Mouse (Mus musculus): ENCODE data around the gene Ift22.

Ift22 gene

GRCm38 (mm10) chr5:136950521-136950920, 42.6 kb downstream of the Ift22 start:
- Histone ChIP-seq H3K36me3 (ENCODE audit: insufficient read depth, low read length) (peaks cover 36% of the 10 kb centered on the region), H3K4me3 (replicated peaks; ENCODE audit: low read length) (peak overlapping the region; percentile 93), H3K27me3 (ENCODE audit: insufficient read depth, low read length) (no peaks in the 10 kb centered on the region), H3K4me1 (replicated peaks; ENCODE audit: low read depth, low read length) (peaks cover 61% of the 10 kb centered on the region), H3K9me3 (ENCODE audit: low read length) (peaks cover 31% of the 10 kb centered on the region)
- TF ChIP-seq POU5F1 (IDR thresholded peaks at IDR 0.05; ENCODE audit: borderline replicate concordance, low read length) (no peak), NANOG (IDR thresholded peaks at IDR 0.05; ENCODE audit: borderline replicate concordance, low read length) (no peak), CTCF (conservative IDR thresholded peaks at IDR 0.05; ENCODE audit: low read length) (no peak)

GRCm38 (mm10) chr5:136952153-136952552, 44.2 kb downstream of the Ift22 start:
- H3K4me1 ChIP-seq (replicated peaks; ENCODE audit: low read depth, low read length): peaks cover 64% of the 10 kb centered on the region
- peaks cover 37% of the 10 kb centered on the region for H3K36me3 ChIP-seq (ENCODE audit: insufficient read depth, low read length)
- TF ChIP-seq CTCF (conservative IDR thresholded peaks at IDR 0.05; ENCODE audit: low read length) (no peak), NANOG (IDR thresholded peaks at IDR 0.05; ENCODE audit: borderline replicate concordance, low read length) (no peak), POU5F1 (IDR thresholded peaks at IDR 0.05; ENCODE audit: borderline replicate concordance, low read length) (no peak)
- H3K27me3 ChIP-seq (ENCODE audit: insufficient read depth, low read length): no peaks in the 10 kb centered on the region
- H3K4me3 ChIP-seq (replicated peaks; ENCODE audit: low read length): peak overlapping the region; percentile 93
- peaks cover 25% of the 10 kb centered on the region for H3K9me3 ChIP-seq (ENCODE audit: low read length)

- H3K4me3 ChIP-seq (replicated peaks; ENCODE audit: low read length): peak within 1 kb of the TSS; percentile 93
- H3K9me3 ChIP-seq (ENCODE audit: low read length): peaks cover 17% of the 10 kb centered on the region
- peaks cover 41% of the 10 kb centered on the region for H3K36me3 ChIP-seq (ENCODE audit: insufficient read depth, low read length)
- TF ChIP-seq CTCF (conservative IDR thresholded peaks at IDR 0.05; ENCODE audit: low read length): no peak
- no peak for TF ChIP-seq POU5F1 (IDR thresholded peaks at IDR 0.05; ENCODE audit: borderline replicate concordance, low read length)
- H3K27me3 ChIP-seq (ENCODE audit: insufficient read depth, low read length): no peaks in the 10 kb centered on the region
- H3K4me1 ChIP-seq (replicated peaks; ENCODE audit: low read depth, low read length): peaks cover 68% of the 10 kb centered on the region
These were observed 45.1 kb downstream of the Ift22 start, which contains the start of gene Fis1 for GRCm38 (mm10) chr5:136953015-136953414. Gene Fis1, plus strand, starts transcription at chr5:136953275.

- TF ChIP-seq POU5F1 (IDR thresholded peaks at IDR 0.05; ENCODE audit: borderline replicate concordance, low read length): no peak
- no peak for TF ChIP-seq CTCF (conservative IDR thresholded peaks at IDR 0.05; ENCODE audit: low read length)
- TF ChIP-seq NANOG (IDR thresholded peaks at IDR 0.05; ENCODE audit: borderline replicate concordance, low read length): no peak
- H3K9me3 ChIP-seq (ENCODE audit: low read length): peaks cover 12% of the 10 kb centered on the region
- peaks cover 71% of the 10 kb centered on the region for H3K4me1 ChIP-seq (replicated peaks; ENCODE audit: low read depth, low read length)
These were observed 45.5 kb downstream of the Ift22 start for GRCm38 (mm10) chr5:136953440-136953951.

DNA sequence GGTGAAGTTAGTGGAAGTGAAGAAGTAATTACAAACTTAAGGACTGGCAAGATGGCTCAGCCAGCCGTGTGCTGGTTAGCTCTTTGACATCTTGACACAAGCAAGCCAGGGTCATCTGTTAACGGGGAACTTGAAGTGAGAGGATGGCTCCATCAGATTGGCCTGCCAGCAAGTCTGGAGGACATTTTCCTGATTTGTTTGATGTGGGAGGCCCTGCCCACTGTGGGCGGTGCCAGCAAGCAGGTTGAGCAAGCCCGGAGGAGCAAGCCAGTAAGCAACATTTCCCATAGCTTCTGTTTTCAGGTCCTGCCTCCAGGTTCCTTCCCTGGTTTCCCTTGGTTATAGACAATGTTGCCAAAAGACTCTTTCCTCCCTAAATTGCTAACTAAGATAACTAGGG, 47.7 kb downstream of the Ift22 start:
- no peaks in the 10 kb centered on the region for H3K9me3 ChIP-seq (ENCODE audit: low read length)
- TF ChIP-seq CTCF (conservative IDR thresholded peaks at IDR 0.05; ENCODE audit: low read length): no peak
- TF ChIP-seq NANOG (IDR thresholded peaks at IDR 0.05; ENCODE audit: borderline replicate concordance, low read length): no peak
- TF ChIP-seq POU5F1 (IDR thresholded peaks at IDR 0.05; ENCODE audit: borderline replicate concordance, low read length): no peak
- H3K4me3 ChIP-seq (replicated peaks; ENCODE audit: low read length): 0 out of 2 replicates have a peak overlapping the region, but pooled peaks have one; percentile 17
- H3K4me1 ChIP-seq (replicated peaks; ENCODE audit: low read depth, low read length): peaks cover 80% of the 10 kb centered on the region
- H3K36me3 ChIP-seq (ENCODE audit: insufficient read depth, low read length): peaks cover 52% of the 10 kb centered on the region
- H3K27me3 ChIP-seq (ENCODE audit: insufficient read depth, low read length): no peaks in the 10 kb centered on the region

More at GRCm38 (mm10) chr5:136953440-136953951, 45.5 kb downstream of the Ift22 start:
- Histone ChIP-seq H3K4me3 (replicated peaks; ENCODE audit: low read length) (peak overlapping the region; percentile 93), H3K27me3 (ENCODE audit: insufficient read depth, low read length) (no peaks in the 10 kb centered on the region), H3K36me3 (ENCODE audit: insufficient read depth, low read length) (peaks cover 39% of the 10 kb centered on the region)

DNA sequence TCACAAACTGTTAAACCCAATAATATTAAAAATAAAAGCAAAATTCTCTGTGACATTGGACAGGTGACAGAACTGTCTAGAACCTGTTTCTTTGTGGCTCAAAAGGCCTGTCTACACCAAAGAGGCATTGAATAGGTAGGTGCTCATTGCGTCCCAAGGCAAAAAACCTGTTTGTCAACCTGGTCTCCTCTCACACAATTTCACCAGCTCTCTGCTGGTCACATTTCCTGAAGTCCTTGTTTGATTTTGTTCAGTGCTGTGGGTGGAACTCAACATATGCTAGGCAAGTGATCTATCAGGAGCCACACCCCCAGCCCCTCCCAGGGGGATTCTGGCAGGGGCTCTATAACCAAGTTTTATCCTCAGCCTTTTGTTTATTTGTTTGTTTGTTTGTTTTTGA, 49.3 kb downstream of the Ift22 start:
- no peaks in the 10 kb centered on the region for H3K27me3 ChIP-seq (ENCODE audit: insufficient read depth, low read length)
- no peaks in the 10 kb centered on the region for H3K9me3 ChIP-seq (ENCODE audit: low read length)
- peaks cover 77% of the 10 kb centered on the region for H3K4me1 ChIP-seq (replicated peaks; ENCODE audit: low read depth, low read length)
- no peak overlapping the region for H3K4me3 ChIP-seq (replicated peaks; ENCODE audit: low read length)
- no peak for TF ChIP-seq NANOG (IDR thresholded peaks at IDR 0.05; ENCODE audit: borderline replicate concordance, low read length)
- no peak for TF ChIP-seq CTCF (conservative IDR thresholded peaks at IDR 0.05; ENCODE audit: low read length)
- TF ChIP-seq POU5F1 (IDR thresholded peaks at IDR 0.05; ENCODE audit: borderline replicate concordance, low read length): no peak
- peaks cover 55% of the 10 kb centered on the region for H3K36me3 ChIP-seq (ENCODE audit: insufficient read depth, low read length)

- TF ChIP-seq NANOG (IDR thresholded peaks at IDR 0.05; ENCODE audit: borderline replicate concordance, low read length) (no peak), CTCF (conservative IDR thresholded peaks at IDR 0.05; ENCODE audit: low read length) (no peak), POU5F1 (IDR thresholded peaks at IDR 0.05; ENCODE audit: borderline replicate concordance, low read length) (no peak)
- Histone ChIP-seq H3K4me1 (replicated peaks; ENCODE audit: low read depth, low read length) (peaks cover 92% of the 10 kb centered on the region), H3K36me3 (ENCODE audit: insufficient read depth, low read length) (peaks cover 68% of the 10 kb centered on the region), H3K27me3 (ENCODE audit: insufficient read depth, low read length) (no peaks in the 10 kb centered on the region), H3K4me3 (replicated peaks; ENCODE audit: low read length) (peak overlapping the region; percentile 2; the same call in 1 of the 2 replicates), H3K9me3 (ENCODE audit: low read length) (no peaks in the 10 kb centered on the region)
These were observed 51.1 kb downstream of the Ift22 start for GRCm38 (mm10) chr5:136958991-136959605.

- Histone ChIP-seq H3K36me3 (ENCODE audit: insufficient read depth, low read length) (peaks cover 72% of the 10 kb centered on the region), H3K27me3 (ENCODE audit: insufficient read depth, low read length) (no peaks in the 10 kb centered on the region), H3K4me1 (replicated peaks; ENCODE audit: low read depth, low read length) (peaks cover 92% of the 10 kb centered on the region), H3K4me3 (replicated peaks; ENCODE audit: low read length) (no peak overlapping the region), H3K9me3 (ENCODE audit: low read length) (no peaks in the 10 kb centered on the region)
- TF ChIP-seq NANOG (IDR thresholded peaks at IDR 0.05; ENCODE audit: borderline replicate concordance, low read length) (no peak), POU5F1 (IDR thresholded peaks at IDR 0.05; ENCODE audit: borderline replicate concordance, low read length) (no peak), CTCF (conservative IDR thresholded peaks at IDR 0.05; ENCODE audit: low read length) (no peak)
These were observed 52.1 kb downstream of the Ift22 start for GRCm38 (mm10) chr5:136960053-136960452.

Measured in E14TG2a.4 (cell line).